Mouse (Mus musculus) heart, embryonic 14.5 days (tissue): Measurements from ENCODE around the gene Zmynd10. TPM values are rescaled to one million over a fixed set of nuclear protein-coding genes. Genes with fewer than 3 reads are reported as not detected.
A peak's percentile ranks its signal among the peaks of the same experiment; 100 is the strongest.

Experiments used
- ATAC-seq: fragments of 200-750 bp; cut with Nextera tagmentation; 2 replicates; pipeline ENCODE4 v1.8.0; 2017; ENCODE audit warnings: low read depth, moderate TSS enrichment; ENCODE audit not compliant: insufficient number of reproducible peaks, insufficient read depth, low FRiP score
- H3K27ac ChIP-seq, 2 experiments: fragments of 200-500 bp in 1 of 2; fragments of 300-500 bp in 1 of 2; sonication (generic) in 1 of 2; replicated peaks in 1 of 2; 2 replicates each; pipeline ENCODE4 v1.5.1; 2012 to 2014; ENCODE audit warnings: low read depth in 2 of 2, low read length in 2 of 2, control low read depth in 1 of 2, mild to moderate bottlenecking in 1 of 2, mixed read lengths in 1 of 2; ENCODE audit not compliant: control insufficient read depth in 1 of 2, insufficient read depth in 1 of 2
- H3K27me3 ChIP-seq: fragments of 300-500 bp; sonication (generic); 2 replicates; pipeline ENCODE4 v1.6.1; 2014; ENCODE audit warnings: mild to moderate bottlenecking, low read length, control low read depth; ENCODE audit not compliant: control insufficient read depth, insufficient read depth
- H3K36me3 ChIP-seq: fragments of 300-500 bp; sonication (generic); 2 replicates; pipeline ENCODE4 v1.6.1; 2014; ENCODE audit warnings: mild to moderate bottlenecking, control low read depth, low read length, mixed read lengths; ENCODE audit not compliant: control insufficient read depth, insufficient read depth
- H3K4me1 ChIP-seq, 2 experiments: fragments of 200-500 bp in 1 of 2; fragments of 300-500 bp in 1 of 2; sonication (generic) in 1 of 2; 2 replicates each; pipeline ENCODE4 v1.6.1; 2012 to 2014; ENCODE audit warnings: low read length in 2 of 2, control low read depth in 1 of 2, mixed read lengths in 1 of 2; ENCODE audit not compliant: control insufficient read depth in 2 of 2, insufficient read depth in 2 of 2
- H3K4me2 ChIP-seq: fragments of 300-500 bp; sonication (generic); 2 replicates; pipeline ENCODE4 v1.6.1; 2014; ENCODE audit warnings: mild to moderate bottlenecking, low read length
- H3K4me3 ChIP-seq, 2 experiments: fragments of 200-500 bp in 1 of 2; fragments of 300-500 bp in 1 of 2; sonication (generic) in 1 of 2; 2 replicates each; pipeline ENCODE4 v1.5.1; 2012 to 2014; ENCODE audit warnings: low read length in 2 of 2, mild to moderate bottlenecking in 2 of 2, control low read depth in 1 of 2, low read depth in 1 of 2, moderate library complexity in 1 of 2; ENCODE audit not compliant: control insufficient read depth in 1 of 2, insufficient read depth in 1 of 2
- H3K9ac ChIP-seq: fragments of 300-500 bp; sonication (generic); 2 replicates; pipeline ENCODE4 v1.6.1; 2014; ENCODE audit warnings: mild to moderate bottlenecking, low read length
- H3K9me3 ChIP-seq: fragments of 300-500 bp; sonication (generic); 2 replicates; pipeline ENCODE4 v1.6.1; 2016; ENCODE audit warnings: low read length, control low read depth; ENCODE audit not compliant: control insufficient read depth
- WGBS: fragments of 180-500 bp; shearing (Covaris S2); extraction: QIAGEN DNeasy Blood & Tissue Kit; methylation state at CpG from one replicate; pipeline ENCODE4 v1.1.7; 2014; 5-methylcytosine and 5-hydroxymethylcytosine counted together
- polyA plus RNA-seq: library from polyadenylated mRNA; unstranded; fragments of >200 nt; fragmentation: Nextera tagmentation; extraction: Ambion mirVana; gene quantifications from 2 replicates; pipeline ENCODE4 v1.2.1, GENCODE M21; 2014

Gene Zmynd10
- polyA plus RNA-seq, 1 experiment from 2014 or later, result not detected

DNA sequence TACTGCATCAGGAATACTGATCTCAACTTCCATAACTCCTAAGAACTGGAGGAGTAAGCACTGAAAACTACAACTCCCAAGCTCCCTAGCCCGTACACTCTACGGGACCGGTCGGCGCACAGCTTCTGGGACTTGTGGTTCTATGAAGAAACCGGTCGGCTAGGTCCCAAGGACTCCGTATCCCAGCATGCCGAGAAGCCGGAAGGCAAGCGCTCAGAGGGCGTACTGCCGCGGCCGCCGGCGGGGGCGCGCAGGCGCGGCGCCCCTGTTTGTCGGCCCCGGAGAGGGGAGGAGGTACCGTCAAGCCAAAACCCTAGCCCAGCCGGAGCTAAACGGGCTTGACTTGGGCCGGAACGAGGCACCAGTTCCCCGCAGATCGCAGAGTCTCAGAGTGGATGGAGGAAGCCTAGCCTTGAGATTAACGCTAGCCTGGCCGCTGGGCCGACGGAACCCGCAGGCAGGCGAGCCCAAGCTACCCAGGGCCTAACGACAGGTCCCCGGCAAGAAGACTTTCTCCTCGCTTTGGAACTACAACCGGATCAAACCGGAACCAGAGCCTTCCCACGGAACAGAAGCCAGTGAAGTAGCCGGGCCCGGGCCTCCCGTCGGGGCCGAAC is 13.2 kb upstream of the Zmynd10 start, which contains the start of gene Tmem115:
Gene Tmem115, plus strand, starts transcription at position 155 of the 617 bp plus-strand sequence.
- ATAC-seq, result peak; percentile 96
- under 1% methylated on average over 48 of the region's 48 CpGs for WGBS
- H3K4me1 ChIP-seq, result peaks cover 22 to 29% of the 10 kb centered on the region in 2 experiments
- H3K9me3 ChIP-seq, result no peaks in the 10 kb centered on the region
- no peaks in the 10 kb centered on the region for H3K27me3 ChIP-seq
- peak within 1 kb of the TSS; percentile 86 to 96 for H3K4me3 ChIP-seq
- H3K27ac ChIP-seq, result peak within 1 kb of the TSS; percentile 83
- H3K4me2 ChIP-seq, result peak within 1 kb of the TSS; percentile 91
- peaks cover 18% of the 10 kb centered on the region for H3K36me3 ChIP-seq
- H3K9ac ChIP-seq, result peak within 1 kb of the TSS; percentile 93

DNA sequence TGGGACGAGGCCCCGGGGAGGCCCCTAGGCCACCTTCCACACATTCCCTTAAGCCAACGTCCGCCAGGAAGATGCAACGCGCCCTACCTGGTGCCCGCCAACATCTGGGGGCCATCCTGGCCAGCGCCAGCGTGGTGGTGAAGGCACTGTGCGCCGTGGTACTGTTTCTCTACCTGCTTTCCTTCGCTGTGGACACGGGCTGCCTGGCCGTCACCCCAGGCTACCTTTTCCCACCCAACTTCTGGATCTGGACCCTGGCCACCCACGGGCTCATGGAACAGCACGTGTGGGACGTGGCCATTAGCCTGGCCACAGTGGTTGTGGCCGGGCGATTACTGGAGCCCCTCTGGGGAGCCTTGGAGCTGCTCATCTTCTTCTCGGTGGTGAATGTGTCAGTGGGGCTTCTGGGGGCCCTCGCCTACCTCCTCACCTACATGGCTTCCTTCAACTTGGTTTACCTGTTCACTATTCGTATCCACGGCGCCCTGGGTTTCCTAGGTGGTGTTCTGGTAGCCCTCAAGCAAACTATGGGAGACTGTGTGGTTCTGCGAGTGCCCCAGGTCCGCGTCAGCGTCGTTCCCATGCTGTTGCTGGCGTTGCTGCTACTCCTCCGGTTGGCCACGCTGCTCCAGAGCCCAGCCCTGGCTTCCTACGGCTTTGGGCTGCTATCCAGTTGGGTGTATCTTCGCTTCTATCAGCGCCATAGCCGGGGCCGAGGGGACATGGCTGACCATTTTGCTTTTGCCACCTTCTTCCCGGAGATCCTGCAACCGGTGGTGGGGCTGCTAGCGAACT is 12.5 kb upstream of the Zmynd10 start:
- ATAC-seq, result no peak
- Histone ChIP-seq H3K4me2 (peak overlapping the region; percentile 91), H3K27ac (peak overlapping the region; percentile 83; a peak in 3 of 4 replicates), H3K36me3 (peaks cover 25% of the 10 kb centered on the region), H3K9me3 (no peaks in the 10 kb centered on the region), H3K4me1 (peaks cover 22 to 29% of the 10 kb centered on the region in 2 experiments), H3K27me3 (no peaks in the 10 kb centered on the region), H3K9ac (peak overlapping the region; percentile 93), H3K4me3 (peak overlapping the region; percentile 86 to 96)
- under 1% methylated on average over 40 of the region's 40 CpGs for WGBS

- Histone ChIP-seq H3K9ac (no peak overlapping the region), H3K4me2 (no peak overlapping the region), H3K36me3 (peaks cover 31% of the 10 kb centered on the region), H3K27me3 (no peaks in the 10 kb centered on the region), H3K4me1 (peaks cover 32 to 46% of the 10 kb centered on the region in 2 experiments), H3K9me3 (no peaks in the 10 kb centered on the region), H3K27ac (no peak overlapping the region), H3K4me3 (no peak overlapping the region)
- no peak for ATAC-seq
- 90% methylated on average over 7 of the region's 7 CpGs for WGBS
Observed at GRCm38 (mm10) chr9:107538231-107538630, 8.9 kb upstream of the Zmynd10 start.

GRCm38 (mm10) chr9:107538711-107539110 is 8.4 kb upstream of the Zmynd10 start:
- H3K4me1 ChIP-seq, result peaks cover 29 to 47% of the 10 kb centered on the region in 2 experiments
- H3K9ac ChIP-seq, result no peak overlapping the region
- peaks cover 34% of the 10 kb centered on the region for H3K36me3 ChIP-seq
- no peak overlapping the region for H3K27ac ChIP-seq
- no peaks in the 10 kb centered on the region for H3K27me3 ChIP-seq
- no peak overlapping the region for H3K4me3 ChIP-seq
- no peak overlapping the region for H3K4me2 ChIP-seq
- no peak for ATAC-seq
- WGBS, result 88% methylated on average over 3 of the region's 3 CpGs
- H3K9me3 ChIP-seq, result no peaks in the 10 kb centered on the region

DNA sequence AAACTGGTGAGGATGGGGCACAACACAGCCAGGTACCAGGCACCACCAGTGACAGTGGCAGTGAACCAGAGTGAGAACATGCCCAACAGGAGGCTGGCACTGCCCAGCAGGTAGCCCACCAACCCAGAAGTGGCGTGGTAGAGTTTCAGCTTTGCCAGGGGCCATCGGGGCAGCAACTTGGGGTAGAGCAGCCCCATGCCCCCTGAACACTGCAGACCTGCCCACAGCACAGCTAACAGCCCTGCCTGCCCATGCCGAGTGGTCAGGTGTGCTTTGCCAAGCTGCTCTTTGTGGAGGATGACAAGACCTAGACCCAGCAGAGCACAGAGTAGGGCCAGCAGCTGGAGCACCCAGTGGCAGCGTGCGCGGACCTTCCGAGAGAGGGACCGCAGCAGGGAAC is 7.2 kb upstream of the Zmynd10 start:
- Histone ChIP-seq H3K9me3 (no peaks in the 10 kb centered on the region), H3K27me3 (no peaks in the 10 kb centered on the region), H3K36me3 (peaks cover 46% of the 10 kb centered on the region), H3K27ac (no peak overlapping the region), H3K9ac (no peak overlapping the region), H3K4me3 (no peak overlapping the region), H3K4me2 (no peak overlapping the region), H3K4me1 (peaks cover 29 to 42% of the 10 kb centered on the region in 2 experiments)
- ATAC-seq, result no peak
- WGBS, result 91% methylated on average over 8 of the region's 8 CpGs

DNA sequence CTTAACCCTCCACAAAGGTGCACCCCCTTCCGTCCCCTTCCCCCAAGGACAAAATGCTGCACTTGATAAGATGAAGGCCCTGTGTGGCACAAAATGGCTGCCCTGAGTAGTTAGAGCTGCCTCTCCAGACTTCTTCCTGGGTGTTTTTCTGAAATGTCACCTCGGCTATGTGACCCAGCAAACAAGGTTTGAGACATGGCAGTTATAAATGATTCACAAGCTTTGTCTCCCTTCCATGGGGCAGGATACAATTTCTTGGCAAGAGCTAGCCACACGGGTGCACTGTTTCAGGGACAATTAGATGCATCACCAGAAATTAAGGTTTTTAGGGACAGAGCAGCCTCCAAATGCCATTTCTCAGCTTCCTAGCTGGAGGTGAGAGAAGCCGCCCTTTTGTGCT is 6.7 kb upstream of the Zmynd10 start:
- Histone ChIP-seq H3K4me3 (no peak overlapping the region), H3K36me3 (peaks cover 51% of the 10 kb centered on the region), H3K9ac (no peak overlapping the region), H3K4me1 (peaks cover 29 to 37% of the 10 kb centered on the region in 2 experiments), H3K27me3 (no peaks in the 10 kb centered on the region), H3K27ac (no peak overlapping the region), H3K4me2 (no peak overlapping the region), H3K9me3 (no peaks in the 10 kb centered on the region)
- 67% methylated on average over 4 of the region's 4 CpGs for whole genome bisulfite sequencing
- no peak for ATAC-seq

DNA sequence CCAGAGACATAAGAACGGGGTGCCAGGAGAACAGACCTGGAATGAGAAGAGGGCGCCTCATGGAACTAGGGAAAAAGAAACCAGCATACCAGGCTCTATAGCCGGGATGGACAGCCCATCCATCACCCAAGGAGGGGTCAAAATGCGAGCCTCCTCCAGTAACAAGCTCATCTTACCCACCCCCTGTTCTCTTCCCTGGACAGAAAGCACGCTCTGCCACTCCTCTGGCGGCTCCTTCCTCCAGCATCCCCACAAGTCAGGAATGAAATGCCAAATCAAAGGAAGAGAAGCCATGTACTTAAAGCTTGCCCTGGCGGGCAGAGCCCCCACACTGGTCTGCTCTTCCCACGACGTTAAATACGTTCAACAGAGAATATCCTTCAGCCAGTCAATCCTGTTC is 6.1 kb upstream of the Zmynd10 start:
- ATAC-seq, result no peak
- no peaks in the 10 kb centered on the region for H3K9me3 ChIP-seq
- H3K4me3 ChIP-seq, result peak overlapping the region; percentile 69 to 86; a peak in 3 of 4 replicates
- peak overlapping the region; percentile 73 for H3K9ac ChIP-seq
- H3K36me3 ChIP-seq, result peaks cover 54% of the 10 kb centered on the region
- peaks cover 24 to 31% of the 10 kb centered on the region in 2 experiments for H3K4me1 ChIP-seq
- H3K27ac ChIP-seq, result 0 out of 4 replicates have a peak overlapping the region, but pooled peaks of 1 of the 2 experiments have one; percentile 9
- H3K27me3 ChIP-seq, result no peaks in the 10 kb centered on the region
- 33% methylated on average over 10 of the region's 10 CpGs for WGBS
- peak overlapping the region; percentile 94 for H3K4me2 ChIP-seq
